Mouse (Mus musculus): Measurements from ENCODE around the gene L3hypdh. TPM values are rescaled to one million over a fixed set of nuclear protein-coding genes. Genes with fewer than 3 reads are reported as not detected.
A peak's percentile ranks its signal among the peaks of the same experiment; 100 is the strongest.
"Not testable (repeated sequence)": the region's sequence is repeated elsewhere in the genome, so short reads cannot be mapped to it uniquely, and the experiment has no call there.

L3hypdh gene
- polyA plus RNA-seq, 1 experiment = 2.4 TPM

GRCm38 (mm10) chr12:72057780-72058179 lies 27.5 kb downstream of the L3hypdh start:
- no peak for DNase-seq (ENCODE audit: low read depth in 1 of 2, low spot score in 2 of 2)
- H3K36me3 ChIP-seq (ENCODE audit: control insufficient read depth, insufficient read depth, low read length) = no peaks in the 10 kb centered on the region
- no peak overlapping the region for H3K4me3 ChIP-seq (ENCODE audit: extremely low read depth, insufficient read depth, insufficient read length)
- WGBS = 84% methylated on average over 1 of the region's 1 CpGs
- no peak overlapping the region for H3K27ac ChIP-seq (ENCODE audit: insufficient read depth, low read length)
- no peak for TF ChIP-seq POLR2A (IDR thresholded peaks at IDR 0.05; ENCODE audit: low read depth, low read length)
- TF ChIP-seq CTCF (IDR thresholded peaks at IDR 0.05; ENCODE audit: extremely low read depth, insufficient read depth, insufficient read length, insufficient replicate concordance) = no peak
- H3K4me1 ChIP-seq (ENCODE audit: control insufficient read depth, insufficient read depth, insufficient read length) = no peaks in the 10 kb centered on the region
- H3K27me3 ChIP-seq (ENCODE audit: control insufficient read depth, insufficient read depth, low read length) = no peaks in the 10 kb centered on the region

GRCm38 (mm10) chr12:72053851-72054250 lies 31.4 kb downstream of the L3hypdh start:
- no peaks in the 10 kb centered on the region for H3K27me3 ChIP-seq (ENCODE audit: control insufficient read depth, insufficient read depth, low read length)
- whole genome bisulfite sequencing = 63% methylated on average over 6 of the region's 6 CpGs

DNA sequence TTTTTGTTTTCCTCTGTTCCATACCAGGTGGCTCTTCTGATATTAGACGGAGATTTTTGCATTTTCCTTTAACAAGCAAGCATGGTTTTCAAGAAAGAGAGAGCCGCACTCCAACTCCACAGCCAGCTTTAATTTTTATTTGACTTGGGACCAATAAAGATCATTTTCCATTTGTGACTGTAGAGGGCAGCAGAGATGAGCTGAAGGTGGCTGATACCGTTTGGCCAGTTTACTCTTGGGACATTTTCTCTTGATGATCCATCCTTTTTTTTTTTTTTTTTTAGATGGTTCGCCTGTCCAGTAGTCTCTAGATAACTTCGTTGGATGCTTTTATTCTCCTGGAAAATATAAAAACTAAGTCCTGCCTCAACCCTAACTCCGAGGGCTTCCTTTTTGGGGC lies 31.9 kb downstream of the L3hypdh start:
- no peaks in the 10 kb centered on the region for H3K27me3 ChIP-seq (ENCODE audit: control insufficient read depth, insufficient read depth, low read length)
- no peaks in the 10 kb centered on the region for H3K4me1 ChIP-seq (ENCODE audit: control insufficient read depth, insufficient read depth, insufficient read length)
- TF ChIP-seq CTCF (IDR thresholded peaks at IDR 0.05; ENCODE audit: extremely low read depth, insufficient read depth, insufficient read length, insufficient replicate concordance) = 0 out of 2 replicates have a peak, but pooled peaks have one; percentile 8
- TF ChIP-seq POLR2A (IDR thresholded peaks at IDR 0.05; ENCODE audit: low read depth, low read length) = no peak
- WGBS = 50% methylated on average over 6 of the region's 6 CpGs
- no peak for DNase-seq (ENCODE audit: low read depth in 1 of 2, low spot score in 2 of 2)
- no peak overlapping the region for H3K4me3 ChIP-seq (ENCODE audit: extremely low read depth, insufficient read depth, insufficient read length)
- no peak overlapping the region for H3K27ac ChIP-seq (ENCODE audit: insufficient read depth, low read length)
- no peaks in the 10 kb centered on the region for H3K36me3 ChIP-seq (ENCODE audit: control insufficient read depth, insufficient read depth, low read length)

More at GRCm38 (mm10) chr12:72053851-72054250, 31.4 kb downstream of the L3hypdh start:
- Histone ChIP-seq H3K4me1 (ENCODE audit: control insufficient read depth, insufficient read depth, insufficient read length) (no peaks in the 10 kb centered on the region), H3K27ac (ENCODE audit: insufficient read depth, low read length) (no peak overlapping the region), H3K36me3 (ENCODE audit: control insufficient read depth, insufficient read depth, low read length) (no peaks in the 10 kb centered on the region), H3K4me3 (ENCODE audit: extremely low read depth, insufficient read depth, insufficient read length) (no peak overlapping the region)
- TF ChIP-seq POLR2A (IDR thresholded peaks at IDR 0.05; ENCODE audit: low read depth, low read length) (no peak), CTCF (IDR thresholded peaks at IDR 0.05; ENCODE audit: extremely low read depth, insufficient read depth, insufficient read length, insufficient replicate concordance) (no peak)
- DNase-seq (ENCODE audit: low read depth in 1 of 2, low spot score in 2 of 2) = no peak

- 87% methylated on average over 6 of the region's 6 CpGs for WGBS
- TF ChIP-seq POLR2A (IDR thresholded peaks at IDR 0.05; ENCODE audit: low read depth, low read length) (no peak), CTCF (IDR thresholded peaks at IDR 0.05; ENCODE audit: extremely low read depth, insufficient read depth, insufficient read length, insufficient replicate concordance) (no peak)
Measured at GRCm38 (mm10) chr12:72052571-72052970, 32.7 kb downstream of the L3hypdh start.

GRCm38 (mm10) chr12:72050821-72051220 lies 34.4 kb downstream of the L3hypdh start:
- Histone ChIP-seq H3K27ac (ENCODE audit: insufficient read depth, low read length) (no peak overlapping the region), H3K4me3 (ENCODE audit: extremely low read depth, insufficient read depth, insufficient read length) (no peak overlapping the region), H3K4me1 (ENCODE audit: control insufficient read depth, insufficient read depth, insufficient read length) (no peaks in the 10 kb centered on the region), H3K36me3 (ENCODE audit: control insufficient read depth, insufficient read depth, low read length) (no peaks in the 10 kb centered on the region), H3K27me3 (ENCODE audit: control insufficient read depth, insufficient read depth, low read length) (no peaks in the 10 kb centered on the region)
- WGBS = 91% methylated on average over 4 of the region's 4 CpGs
- no peak for DNase-seq (ENCODE audit: low read depth in 1 of 2, low spot score in 2 of 2)
- TF ChIP-seq POLR2A (IDR thresholded peaks at IDR 0.05; ENCODE audit: low read depth, low read length) (no peak), CTCF (IDR thresholded peaks at IDR 0.05; ENCODE audit: extremely low read depth, insufficient read depth, insufficient read length, insufficient replicate concordance) (no peak)

More at GRCm38 (mm10) chr12:72052571-72052970, 32.7 kb downstream of the L3hypdh start:
- H3K27ac ChIP-seq (ENCODE audit: insufficient read depth, low read length) = no peak overlapping the region
- no peaks in the 10 kb centered on the region for H3K36me3 ChIP-seq (ENCODE audit: control insufficient read depth, insufficient read depth, low read length)
- no peaks in the 10 kb centered on the region for H3K27me3 ChIP-seq (ENCODE audit: control insufficient read depth, insufficient read depth, low read length)
- no peaks in the 10 kb centered on the region for H3K4me1 ChIP-seq (ENCODE audit: control insufficient read depth, insufficient read depth, insufficient read length)
- DNase-seq (ENCODE audit: low read depth in 1 of 2, low spot score in 2 of 2) = no peak
- H3K4me3 ChIP-seq (ENCODE audit: extremely low read depth, insufficient read depth, insufficient read length) = no peak overlapping the region

GRCm38 (mm10) chr12:72050156-72050555 lies 35.1 kb downstream of the L3hypdh start:
- not testable (repeated sequence) for DNase-seq (ENCODE audit: low read depth in 1 of 2, low spot score in 2 of 2); H3K36me3 ChIP-seq (ENCODE audit: control insufficient read depth, insufficient read depth, low read length); H3K27ac ChIP-seq (ENCODE audit: insufficient read depth, low read length); H3K4me1 ChIP-seq (ENCODE audit: control insufficient read depth, insufficient read depth, insufficient read length); H3K27me3 ChIP-seq (ENCODE audit: control insufficient read depth, insufficient read depth, low read length); H3K4me3 ChIP-seq (ENCODE audit: extremely low read depth, insufficient read depth, insufficient read length)
- WGBS = 85% methylated on average over 5 of the region's 5 CpGs

DNA sequence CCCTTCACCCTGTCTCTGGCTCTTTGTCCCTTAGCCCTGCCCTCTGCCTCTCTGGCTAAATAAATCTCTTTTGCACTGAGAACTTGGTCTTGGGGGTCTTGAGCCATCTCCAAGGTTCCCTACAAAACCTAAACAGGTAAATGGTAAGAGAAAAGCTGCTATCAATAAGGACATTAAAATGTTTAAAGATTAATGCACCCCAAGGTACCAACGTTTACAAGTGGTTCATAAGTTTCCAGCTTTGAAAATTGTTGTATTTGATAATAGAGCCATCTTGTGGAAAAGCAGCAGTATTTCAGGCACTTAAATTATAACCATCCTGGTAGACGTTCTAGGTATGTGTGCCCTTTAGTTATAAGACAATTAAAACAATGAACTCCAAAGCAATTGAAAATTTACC lies 37.7 kb downstream of the L3hypdh start:
- no peak for DNase-seq (ENCODE audit: low read depth in 1 of 2, low spot score in 2 of 2)
- Histone ChIP-seq H3K4me1 (ENCODE audit: control insufficient read depth, insufficient read depth, insufficient read length) (no peaks in the 10 kb centered on the region), H3K27ac (ENCODE audit: insufficient read depth, low read length) (no peak overlapping the region), H3K36me3 (ENCODE audit: control insufficient read depth, insufficient read depth, low read length) (no peaks in the 10 kb centered on the region), H3K27me3 (ENCODE audit: control insufficient read depth, insufficient read depth, low read length) (no peaks in the 10 kb centered on the region), H3K4me3 (ENCODE audit: extremely low read depth, insufficient read depth, insufficient read length) (no peak overlapping the region)
- TF ChIP-seq POLR2A (IDR thresholded peaks at IDR 0.05; ENCODE audit: low read depth, low read length) = no peak
- WGBS = 6% methylated on average over 2 of the region's 2 CpGs
